Mouse (Mus musculus) kidney, postnatal 0 days (tissue): ENCODE measurements around the gene Rbm48. TPM values are rescaled to one million over a fixed set of nuclear protein-coding genes. Genes with fewer than 3 reads are reported as not detected.

Source experiments
- ATAC-seq: fragments of 200-750 bp; cut with Nextera tagmentation; replicated peaks from 2 replicates; pipeline ENCODE4 v1.8.0; 2017; ENCODE audit warnings: low read depth, moderate number of reproducible peaks, moderate TSS enrichment, moderate library complexity; ENCODE audit not compliant: low FRiP score
- DNase-seq: peaks from one replicate; pipeline ENCODE4 v3.0.0-alpha.2; 2016; ENCODE audit warnings: low spot score
- H3K27ac ChIP-seq: fragments of 300-500 bp; sonication (generic); 2 replicates; pipeline ENCODE4 v1.5.1; 2014; ENCODE audit warnings: mild to moderate bottlenecking
- H3K27me3 ChIP-seq: fragments of 300-500 bp; sonication (generic); 2 replicates; pipeline ENCODE4 v1.6.1; 2014; ENCODE audit warnings: low read length, mixed read lengths; ENCODE audit not compliant: insufficient read depth
- H3K36me3 ChIP-seq: fragments of 300-500 bp; sonication (generic); 2 replicates; pipeline ENCODE4 v1.6.1; 2014; ENCODE audit warnings: low read length, mixed read lengths; ENCODE audit not compliant: insufficient read depth
- H3K4me1 ChIP-seq: fragments of 300-500 bp; sonication (generic); replicated peaks from 2 replicates; pipeline ENCODE4 v1.6.1; 2014; ENCODE audit warnings: antibody characterized with exemption, low read length, mixed read lengths; ENCODE audit not compliant: insufficient read depth
- H3K4me2 ChIP-seq: fragments of 300-500 bp; sonication (generic); 2 replicates; pipeline ENCODE4 v1.6.1; 2014; ENCODE audit warnings: mild to moderate bottlenecking, low read length, moderate library complexity, mixed read lengths
- H3K4me3 ChIP-seq: fragments of 300-500 bp; sonication (generic); replicated peaks from 2 replicates; pipeline ENCODE4 v1.5.1; 2014; ENCODE audit warnings: low read depth, low read length
- H3K9ac ChIP-seq: fragments of 300-500 bp; sonication (generic); 2 replicates; pipeline ENCODE4 v1.6.1; 2014; ENCODE audit warnings: low read depth, low read length
- H3K9me3 ChIP-seq: fragments of 300-500 bp; sonication (generic); replicated peaks from 2 replicates; pipeline ENCODE4 v1.6.1; 2016; ENCODE audit warnings: low read length, inconsistent platforms, mixed read lengths
- CTCF ChIP-seq: IDR thresholded peaks from 2 replicates; pipeline ENCODE4 v1.5.1; 2016; ENCODE audit warnings: antibody characterized with exemption, low read depth, mild to moderate bottlenecking, moderate library complexity
- WGBS: fragments of 180-500 bp; shearing (Covaris S2); extraction: QIAGEN DNeasy Blood & Tissue Kit; methylation state at CpG from one replicate; pipeline ENCODE4 v1.1.7; 2014; 5-methylcytosine and 5-hydroxymethylcytosine counted together
- polyA plus RNA-seq: library from polyadenylated mRNA; unstranded; fragments of >200 nt; fragmentation: Nextera tagmentation; extraction: Ambion mirVana; gene quantifications from 2 replicates; pipeline ENCODE4 v1.2.1, GENCODE M21; 2015

The Rbm48 gene
- polyA plus RNA-seq, 1 experiment from 2014 or later: 12.1 TPM

DNA sequence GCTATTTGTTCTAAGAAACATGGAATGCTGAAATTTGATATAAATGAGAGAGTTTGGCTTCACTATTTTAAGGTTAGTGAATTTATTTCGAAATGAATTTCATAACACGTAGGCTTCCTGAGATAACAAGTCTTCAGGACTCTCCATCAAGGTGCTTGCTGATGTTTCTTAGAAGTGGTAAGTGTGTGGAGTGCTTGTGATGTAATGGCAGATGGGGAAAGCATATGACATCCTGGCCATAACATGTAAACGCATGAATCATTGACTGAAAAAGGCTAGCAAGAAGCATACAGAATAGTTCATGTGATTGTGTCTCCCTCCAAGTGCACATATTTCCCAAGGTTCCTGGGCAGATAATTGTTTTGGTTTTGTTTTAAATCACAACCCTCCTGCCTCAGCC, 4.4 kb upstream of the Rbm48 start:
- TF ChIP-seq CTCF: no peak
- Histone ChIP-seq H3K9ac (no peak overlapping the region), H3K27me3 (no peaks in the 10 kb centered on the region), H3K27ac (no peak overlapping the region), H3K9me3 (no peaks in the 10 kb centered on the region), H3K4me1 (no peaks in the 10 kb centered on the region), H3K4me3 (no peak overlapping the region), H3K36me3 (0 out of 2 replicates have a peak, but pooled peaks cover 4% of the 10 kb centered on the region), H3K4me2 (no peak overlapping the region)
- WGBS: 87% methylated on average over 3 of the region's 3 CpGs
- DNase-seq (no peak), ATAC-seq (no peak)

DNA sequence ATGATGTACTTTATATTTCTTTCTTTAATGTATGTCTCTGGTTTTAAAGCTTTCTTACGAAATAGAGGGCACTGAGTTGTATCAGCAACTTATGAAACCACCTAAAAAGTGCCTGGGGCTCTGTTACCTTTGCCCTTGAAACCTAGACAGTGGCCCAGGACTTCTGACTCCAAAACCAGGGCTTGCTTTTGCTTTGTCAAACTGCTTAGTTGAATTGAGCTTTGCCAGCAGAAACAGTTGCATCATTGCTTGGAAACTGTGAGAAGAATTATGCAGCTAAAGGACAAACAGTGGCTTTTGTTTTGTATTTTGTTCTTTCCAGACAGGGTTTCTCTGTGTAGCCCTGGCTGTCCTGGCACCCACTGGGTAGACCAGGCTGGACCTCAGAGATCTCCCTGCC, 3.9 kb upstream of the Rbm48 start:
- Histone ChIP-seq H3K4me3 (no peak overlapping the region), H3K4me2 (no peak overlapping the region), H3K27ac (no peak overlapping the region), H3K27me3 (no peaks in the 10 kb centered on the region), H3K9ac (no peak overlapping the region), H3K36me3 (no peaks in the 10 kb centered on the region), H3K4me1 (no peaks in the 10 kb centered on the region), H3K9me3 (no peaks in the 10 kb centered on the region)
- DNase-seq (no peak), ATAC-seq (no peak)
- TF ChIP-seq CTCF: no peak
- WGBS: 86% methylated on average over 1 of the region's 1 CpGs

DNA sequence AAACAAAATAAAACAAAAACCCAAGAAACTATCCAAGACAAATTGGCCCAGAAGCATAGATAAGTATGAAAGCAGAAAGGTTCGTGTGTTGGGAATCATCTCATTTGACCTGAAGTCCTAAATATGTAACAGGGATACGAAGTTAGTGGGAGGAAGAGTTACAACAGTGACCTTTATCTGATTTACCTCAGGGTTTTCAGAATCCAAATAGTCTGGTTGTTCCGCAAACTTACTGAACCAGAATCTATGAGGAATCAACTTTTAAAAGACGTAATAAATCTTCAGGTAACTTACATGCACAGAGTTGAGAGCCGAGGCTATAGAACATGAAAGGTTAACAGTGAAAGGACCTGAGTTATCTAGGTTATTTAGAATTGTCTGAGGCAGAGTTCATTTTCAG, 2.4 kb upstream of the Rbm48 start:
- Histone ChIP-seq H3K4me2 (no peak overlapping the region), H3K36me3 (no peaks in the 10 kb centered on the region), H3K4me3 (no peak overlapping the region), H3K27me3 (no peaks in the 10 kb centered on the region), H3K9ac (no peak overlapping the region), H3K9me3 (no peaks in the 10 kb centered on the region), H3K4me1 (no peaks in the 10 kb centered on the region), H3K27ac (no peak overlapping the region)
- ATAC-seq (no peak), DNase-seq (no peak)
- no peak for TF ChIP-seq CTCF
- WGBS: 79% methylated on average over 5 of the region's 5 CpGs

DNA sequence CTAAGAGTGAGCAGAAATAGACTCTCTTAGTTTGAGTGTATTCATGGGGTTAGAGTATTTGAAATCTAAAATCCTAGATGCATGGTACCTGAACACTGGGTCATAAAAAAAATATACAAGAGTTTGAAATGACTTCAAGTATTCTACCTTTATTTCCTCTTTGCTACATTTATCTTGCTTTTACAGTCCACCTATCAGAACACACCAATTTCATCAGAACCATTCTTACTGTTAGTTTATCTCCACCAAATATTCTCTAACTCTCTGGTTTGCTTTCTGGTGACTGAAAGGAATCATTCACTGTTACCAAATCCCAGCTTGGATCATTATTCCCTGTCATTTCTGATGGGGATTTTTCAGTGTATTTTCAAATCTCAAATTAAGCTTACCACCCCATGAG, 786 bp upstream of the Rbm48 start:
- H3K9ac ChIP-seq: 0 out of 2 replicates have a peak overlapping the region, but pooled peaks have one; percentile 69

DNA sequence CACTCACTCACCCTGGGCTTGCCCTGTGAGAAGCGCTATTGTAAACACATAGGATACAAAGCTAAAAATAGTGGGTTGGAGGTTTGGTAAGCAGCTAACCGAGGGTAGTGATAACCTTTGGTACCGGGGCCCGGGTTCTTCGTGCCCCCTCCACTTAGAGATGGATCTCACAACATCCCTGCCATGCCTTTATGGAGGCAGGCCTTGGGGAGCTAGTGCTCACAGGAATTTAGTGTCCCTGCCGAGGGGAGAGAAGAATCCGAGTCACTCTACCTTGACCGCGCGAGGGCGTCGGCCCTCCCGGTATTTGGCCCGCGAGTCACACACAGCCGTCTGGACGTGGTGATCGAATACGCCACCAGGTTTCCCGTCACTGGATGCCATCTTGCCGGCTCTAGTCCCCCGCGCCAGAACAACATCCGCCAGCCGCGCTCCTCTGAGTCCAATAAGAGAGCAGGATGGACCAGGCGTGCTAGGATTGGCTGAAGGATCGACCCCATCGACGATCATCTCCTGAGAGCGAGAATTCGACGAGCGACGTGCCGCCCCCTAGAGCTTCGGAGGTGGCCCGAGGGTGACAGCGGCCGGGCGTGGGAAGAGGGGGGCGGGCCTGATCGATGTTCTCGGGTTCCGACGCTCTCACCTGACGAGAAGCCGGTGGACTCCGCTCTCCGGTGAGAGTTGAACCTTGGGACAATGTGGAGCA, 539 bp downstream of the Rbm48 start, which contains the start of gene Pex1:
Gene Pex1 (plus strand): TSS at position 374 of the 706 bp plus-strand sequence.
- peak; percentile 51; the same call in 1 of the 2 replicates for TF ChIP-seq CTCF
- Histone ChIP-seq H3K4me2 (peak within 1 kb of the TSS; percentile 91), H3K27ac (peak within 1 kb of the TSS; percentile 81), H3K9ac (peak within 1 kb of the TSS; percentile 69), H3K27me3 (no peaks in the 10 kb centered on the region), H3K9me3 (no peaks in the 10 kb centered on the region), H3K36me3 (0 out of 2 replicates have a peak, but pooled peaks cover 2% of the 10 kb centered on the region), H3K4me1 (no peaks in the 10 kb centered on the region), H3K4me3 (peak within 1 kb of the TSS; percentile 81)
- DNase-seq (peak; percentile 98), ATAC-seq (peak; percentile 99)
- under 1% methylated on average over 48 of the region's 50 CpGs for WGBS

More for the DNA sequence above, 786 bp upstream of the Rbm48 start:
- no peaks in the 10 kb centered on the region for H3K4me1 ChIP-seq
- no peaks in the 10 kb centered on the region for H3K9me3 ChIP-seq
- DNase-seq (no peak), ATAC-seq (no peak)
- H3K36me3 ChIP-seq: no peaks in the 10 kb centered on the region
- no peaks in the 10 kb centered on the region for H3K27me3 ChIP-seq
- no peak for TF ChIP-seq CTCF
- H3K27ac ChIP-seq: no peak overlapping the region
- H3K4me2 ChIP-seq: peak overlapping the region; percentile 91
- H3K4me3 ChIP-seq: peak overlapping the region; percentile 81

DNA sequence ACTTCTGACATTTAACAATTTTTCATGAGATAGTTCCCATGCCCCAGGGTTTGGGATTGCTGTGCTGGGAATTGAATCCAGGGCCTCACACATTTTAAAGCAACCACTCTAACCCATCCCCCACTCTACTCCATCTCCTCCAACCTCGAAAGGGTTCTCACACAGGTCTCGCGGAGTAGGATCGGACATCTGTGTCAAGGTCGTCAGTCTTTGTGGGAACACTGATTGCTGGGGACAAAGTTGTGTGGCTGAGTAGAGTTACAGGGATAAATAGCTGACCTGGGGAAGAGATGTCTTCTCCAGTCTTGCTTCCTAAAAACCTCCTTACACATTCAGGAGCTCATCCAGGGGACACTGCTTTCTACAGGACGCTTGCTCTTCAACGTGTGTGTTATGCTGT, 17.3 kb downstream of the Rbm48 start:
- no peak for ATAC-seq
- TF ChIP-seq CTCF: no peak
- peaks cover 75% of the 10 kb centered on the region for H3K36me3 ChIP-seq

DNA sequence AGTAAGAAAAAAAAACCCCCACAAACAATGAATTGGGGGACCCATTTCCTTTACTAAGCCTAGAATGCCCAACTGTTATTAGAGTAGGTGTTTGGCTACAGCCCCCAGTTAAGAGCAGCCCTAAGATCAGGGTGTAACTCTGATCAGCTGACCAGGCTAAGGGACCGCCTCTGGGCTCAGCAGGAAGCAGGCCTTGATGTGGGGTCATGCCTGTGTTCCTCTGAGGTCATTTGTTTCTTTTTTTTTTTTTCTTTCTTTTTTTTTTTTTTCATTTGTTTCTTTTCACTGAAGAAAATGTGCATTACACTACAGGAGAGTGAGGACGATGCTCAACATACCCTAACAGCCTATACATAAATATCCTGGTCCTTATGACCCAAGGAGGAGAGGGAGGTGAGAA, 18.4 kb downstream of the Rbm48 start:
- no peak overlapping the region for H3K4me2 ChIP-seq
- ATAC-seq: no peak
- peaks cover 70% of the 10 kb centered on the region for H3K36me3 ChIP-seq
- H3K9me3 ChIP-seq: peaks cover 5% of the 10 kb centered on the region; the same call in 1 of the 2 replicates
- H3K27me3 ChIP-seq: no peaks in the 10 kb centered on the region
- no peak for DNase-seq
- no peak overlapping the region for H3K9ac ChIP-seq
- no peak overlapping the region for H3K4me3 ChIP-seq
- H3K4me1 ChIP-seq: no peaks in the 10 kb centered on the region
- H3K27ac ChIP-seq: no peak overlapping the region
- WGBS: 95% methylated on average over 2 of the region's 2 CpGs
- TF ChIP-seq CTCF: no peak

More for the DNA sequence above, 17.3 kb downstream of the Rbm48 start:
- H3K9me3 ChIP-seq: peaks cover 5% of the 10 kb centered on the region; the same call in 1 of the 2 replicates
- no peak overlapping the region for H3K4me2 ChIP-seq
- no peak overlapping the region for H3K27ac ChIP-seq
- no peaks in the 10 kb centered on the region for H3K4me1 ChIP-seq
- H3K4me3 ChIP-seq: no peak overlapping the region
- WGBS: 94% methylated on average over 7 of the region's 7 CpGs
- no peak for DNase-seq
- no peak overlapping the region for H3K9ac ChIP-seq
- H3K27me3 ChIP-seq: no peaks in the 10 kb centered on the region
